Mouse (Mus musculus): Measurements from ENCODE around the gene Cyp4f17. TPM values are rescaled to one million over a fixed set of nuclear protein-coding genes. Genes with fewer than 3 reads are reported as not detected.
"Not testable (repeated sequence)": the region's sequence is repeated elsewhere in the genome, so short reads cannot be mapped to it uniquely, and the experiment has no call there.

The Cyp4f17 gene
- polyA plus RNA-seq, 2 experiments = 7.7 to 16.5 TPM

DNA sequence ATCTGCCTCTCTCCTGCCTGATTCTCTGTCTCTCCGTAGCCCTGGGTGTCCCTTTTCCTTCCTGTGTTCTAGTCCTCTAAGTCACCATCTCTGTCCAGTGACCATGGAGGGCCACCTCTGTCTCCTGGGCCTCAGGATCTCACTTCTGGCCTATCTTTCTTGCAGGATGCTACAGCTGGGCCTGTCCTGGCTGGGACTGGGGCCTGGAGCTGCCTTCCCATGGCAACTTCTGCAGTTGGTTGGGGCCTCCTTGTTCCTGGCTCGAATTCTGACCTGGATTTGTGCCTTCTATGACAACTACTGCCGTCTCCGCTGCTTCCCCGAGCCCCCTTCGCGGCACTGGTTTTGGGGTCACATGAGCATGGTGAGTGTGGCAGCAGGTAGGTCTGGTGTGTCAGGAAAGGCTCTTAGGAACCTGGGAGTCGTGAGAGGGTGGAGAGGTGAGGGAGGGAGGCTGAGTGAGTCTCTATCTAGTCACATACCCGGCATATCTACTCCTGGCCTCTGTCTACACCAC, 937 bp downstream of the Cyp4f17 start:
- Histone ChIP-seq H3K4me3 (replicated peaks; ENCODE audit: low read length) (peak overlapping the region; percentile 52), H3K9me3 (ENCODE audit: control insufficient read depth, low read length) (no peaks in the 10 kb centered on the region), H3K36me3 (ENCODE audit: control insufficient read depth, insufficient read depth, low read length) (peaks cover 7% of the 10 kb centered on the region), H3K27ac (replicated peaks; ENCODE audit: low read depth, low read length) (peak overlapping the region; percentile 78), H3K9ac (ENCODE audit: low read depth, low read length, severe bottlenecking) (peak overlapping the region; percentile 70), H3K4me1 (ENCODE audit: control insufficient read depth, insufficient read depth, low read length) (peaks cover 9% of the 10 kb centered on the region; the same call in 1 of the 2 replicates), H3K27me3 (ENCODE audit: control insufficient read depth, insufficient read depth, low read length) (no peaks in the 10 kb centered on the region), H3K4me2 (replicated peaks; ENCODE audit: low read depth, low read length, severe bottlenecking) (peak overlapping the region; percentile 78)
- no peak for ATAC-seq (ENCODE audit: low FRiP score, low read depth)
- 41% methylated on average over 9 of the region's 9 CpGs for WGBS
- TF ChIP-seq POLR2A (IDR thresholded peaks at IDR 0.05; ENCODE audit: borderline replicate concordance, extremely low read depth, insufficient read depth, insufficient read length) = no peak
- no peak for DNase-seq (ENCODE audit: low spot score)

DNA sequence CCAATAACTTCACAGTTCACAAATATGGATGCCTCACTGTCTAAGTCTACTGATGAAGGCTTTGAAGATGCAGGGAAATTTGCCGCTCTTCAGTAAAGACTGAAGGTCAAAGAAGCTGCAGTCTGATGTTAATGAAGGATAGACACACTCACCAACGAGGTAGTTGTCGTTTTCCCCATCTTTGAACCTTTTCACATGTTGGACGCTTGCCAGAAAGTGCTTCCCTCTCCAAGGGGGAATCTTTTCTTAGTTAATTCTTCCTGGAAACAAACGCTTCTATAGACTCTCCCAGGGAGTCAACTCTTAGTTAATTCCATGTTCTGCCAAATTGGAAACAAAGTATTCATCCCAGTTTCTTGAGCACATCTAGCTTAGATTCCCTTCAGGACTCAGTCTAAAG, 10.3 kb downstream of the Cyp4f17 start:
- no peak overlapping the region for H3K27ac ChIP-seq (replicated peaks; ENCODE audit: low read depth, low read length)
- H3K9me3 ChIP-seq (ENCODE audit: control insufficient read depth, low read length) = no peaks in the 10 kb centered on the region
- H3K9ac ChIP-seq (ENCODE audit: low read depth, low read length, severe bottlenecking) = no peak overlapping the region
- no peak for ATAC-seq (ENCODE audit: low FRiP score, low read depth)
- H3K36me3 ChIP-seq (ENCODE audit: control insufficient read depth, insufficient read depth, low read length) = peaks cover 19% of the 10 kb centered on the region
- no peaks in the 10 kb centered on the region for H3K27me3 ChIP-seq (ENCODE audit: control insufficient read depth, insufficient read depth, low read length)
- TF ChIP-seq POLR2A (IDR thresholded peaks at IDR 0.05; ENCODE audit: borderline replicate concordance, extremely low read depth, insufficient read depth, insufficient read length) = no peak
- no peaks in the 10 kb centered on the region for H3K4me1 ChIP-seq (ENCODE audit: control insufficient read depth, insufficient read depth, low read length)
- no peak overlapping the region for H3K4me2 ChIP-seq (replicated peaks; ENCODE audit: low read depth, low read length, severe bottlenecking)
- DNase-seq (ENCODE audit: low spot score) = no peak
- WGBS = 83% methylated on average over 5 of the region's 5 CpGs
- H3K4me3 ChIP-seq (replicated peaks; ENCODE audit: low read length) = no peak overlapping the region

DNA sequence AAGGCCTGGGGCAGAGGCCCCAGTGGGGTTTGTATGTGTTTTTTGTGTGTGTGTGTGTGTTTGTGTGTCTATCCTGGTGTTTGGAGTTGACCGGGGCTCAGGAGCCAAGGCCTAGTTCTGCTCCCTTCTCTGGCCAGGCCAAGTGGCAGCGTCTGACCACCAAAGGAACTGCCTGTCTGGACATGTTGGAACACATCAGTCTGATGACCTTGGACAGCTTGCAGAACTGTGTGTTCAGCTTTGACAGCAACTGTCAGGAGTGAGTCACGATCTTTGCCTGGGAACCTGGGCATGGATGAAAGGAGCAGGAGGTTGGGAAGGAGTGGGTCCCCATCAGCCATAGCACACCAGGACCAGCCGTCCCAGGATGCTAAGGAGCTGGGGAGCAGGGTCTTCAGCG, 16.1 kb downstream of the Cyp4f17 start:
- no peak for DNase-seq (ENCODE audit: low spot score)
- Histone ChIP-seq H3K4me3 (replicated peaks; ENCODE audit: low read length) (no peak overlapping the region), H3K9me3 (ENCODE audit: control insufficient read depth, low read length) (no peaks in the 10 kb centered on the region), H3K4me2 (replicated peaks; ENCODE audit: low read depth, low read length, severe bottlenecking) (no peak overlapping the region), H3K27me3 (ENCODE audit: control insufficient read depth, insufficient read depth, low read length) (no peaks in the 10 kb centered on the region), H3K4me1 (ENCODE audit: control insufficient read depth, insufficient read depth, low read length) (no peaks in the 10 kb centered on the region), H3K36me3 (ENCODE audit: control insufficient read depth, insufficient read depth, low read length) (peaks cover 54% of the 10 kb centered on the region), H3K27ac (replicated peaks; ENCODE audit: low read depth, low read length) (no peak overlapping the region), H3K9ac (ENCODE audit: low read depth, low read length, severe bottlenecking) (no peak overlapping the region)
- 88% methylated on average over 5 of the region's 5 CpGs for WGBS
- TF ChIP-seq POLR2A (IDR thresholded peaks at IDR 0.05; ENCODE audit: borderline replicate concordance, extremely low read depth, insufficient read depth, insufficient read length) = no peak
- ATAC-seq (ENCODE audit: low FRiP score, low read depth) = no peak

DNA sequence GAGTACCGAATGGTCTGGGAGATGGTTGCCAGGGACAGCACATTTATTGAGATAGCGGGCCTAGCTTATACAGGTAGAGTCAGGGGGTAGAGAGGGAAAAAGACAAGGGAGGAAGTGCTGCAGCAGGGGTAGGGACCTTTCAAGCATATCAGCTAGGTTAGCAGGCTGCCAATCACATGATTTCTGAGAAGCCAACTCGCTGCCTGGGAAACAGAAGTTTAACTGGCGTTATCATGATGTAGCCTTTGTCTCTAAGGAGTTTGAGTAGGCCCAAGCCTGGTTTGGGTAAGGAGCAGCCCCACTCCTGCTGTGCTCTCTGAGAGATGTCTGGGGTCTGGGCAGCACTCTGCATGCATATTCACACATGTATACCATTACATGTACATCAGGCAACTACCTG, 16.5 kb downstream of the Cyp4f17 start:
- H3K9ac ChIP-seq (ENCODE audit: low read depth, low read length, severe bottlenecking) = no peak overlapping the region
- no peak overlapping the region for H3K27ac ChIP-seq (replicated peaks; ENCODE audit: low read depth, low read length)
- H3K4me2 ChIP-seq (replicated peaks; ENCODE audit: low read depth, low read length, severe bottlenecking) = no peak overlapping the region
- no peaks in the 10 kb centered on the region for H3K9me3 ChIP-seq (ENCODE audit: control insufficient read depth, low read length)
- no peaks in the 10 kb centered on the region for H3K4me1 ChIP-seq (ENCODE audit: control insufficient read depth, insufficient read depth, low read length)
- 89% methylated on average over 4 of the region's 4 CpGs for WGBS
- no peak overlapping the region for H3K4me3 ChIP-seq (replicated peaks; ENCODE audit: low read length)
- ATAC-seq (ENCODE audit: low FRiP score, low read depth) = no peak
- DNase-seq (ENCODE audit: low spot score) = no peak
- no peaks in the 10 kb centered on the region for H3K27me3 ChIP-seq (ENCODE audit: control insufficient read depth, insufficient read depth, low read length)
- H3K36me3 ChIP-seq (ENCODE audit: control insufficient read depth, insufficient read depth, low read length) = peaks cover 57% of the 10 kb centered on the region
- TF ChIP-seq POLR2A (IDR thresholded peaks at IDR 0.05; ENCODE audit: borderline replicate concordance, extremely low read depth, insufficient read depth, insufficient read length) = no peak

- Histone ChIP-seq H3K4me2 (replicated peaks; ENCODE audit: low read depth, low read length, severe bottlenecking) (no peak overlapping the region), H3K9ac (ENCODE audit: low read depth, low read length, severe bottlenecking) (no peak overlapping the region), H3K27me3 (ENCODE audit: control insufficient read depth, insufficient read depth, low read length) (no peaks in the 10 kb centered on the region), H3K27ac (replicated peaks; ENCODE audit: low read depth, low read length) (no peak overlapping the region), H3K9me3 (ENCODE audit: control insufficient read depth, low read length) (no peaks in the 10 kb centered on the region), H3K36me3 (ENCODE audit: control insufficient read depth, insufficient read depth, low read length) (peaks cover 59% of the 10 kb centered on the region), H3K4me1 (ENCODE audit: control insufficient read depth, insufficient read depth, low read length) (no peaks in the 10 kb centered on the region), H3K4me3 (replicated peaks; ENCODE audit: low read length) (no peak overlapping the region)
- no peak for TF ChIP-seq POLR2A (IDR thresholded peaks at IDR 0.05; ENCODE audit: borderline replicate concordance, extremely low read depth, insufficient read depth, insufficient read length)
- WGBS = 86% methylated on average over 5 of the region's 5 CpGs
- ATAC-seq (ENCODE audit: low FRiP score, low read depth) = no peak
- no peak for DNase-seq (ENCODE audit: low spot score)
Measured at GRCm38 (mm10) chr17:32522816-32523215, 17.0 kb downstream of the Cyp4f17 start.

GRCm38 (mm10) chr17:32523895-32524294, 18.0 kb downstream of the Cyp4f17 start:
- WGBS = 91% methylated on average over 11 of the region's 11 CpGs
- Histone ChIP-seq H3K4me2 (replicated peaks; ENCODE audit: low read depth, low read length, severe bottlenecking) (no peak overlapping the region), H3K4me3 (replicated peaks; ENCODE audit: low read length) (no peak overlapping the region), H3K27ac (replicated peaks; ENCODE audit: low read depth, low read length) (no peak overlapping the region), H3K4me1 (ENCODE audit: control insufficient read depth, insufficient read depth, low read length) (no peaks in the 10 kb centered on the region), H3K27me3 (ENCODE audit: control insufficient read depth, insufficient read depth, low read length) (no peaks in the 10 kb centered on the region), H3K9me3 (ENCODE audit: control insufficient read depth, low read length) (no peaks in the 10 kb centered on the region), H3K36me3 (ENCODE audit: control insufficient read depth, insufficient read depth, low read length) (peaks cover 60% of the 10 kb centered on the region), H3K9ac (ENCODE audit: low read depth, low read length, severe bottlenecking) (no peak overlapping the region)
- ATAC-seq (ENCODE audit: low FRiP score, low read depth) (no peak), DNase-seq (ENCODE audit: low spot score) (no peak)
- no peak for TF ChIP-seq POLR2A (IDR thresholded peaks at IDR 0.05; ENCODE audit: borderline replicate concordance, extremely low read depth, insufficient read depth, insufficient read length)

- H3K9ac ChIP-seq (ENCODE audit: low read depth, low read length, severe bottlenecking); H3K27me3 ChIP-seq (ENCODE audit: control insufficient read depth, insufficient read depth, low read length); H3K27ac ChIP-seq (replicated peaks; ENCODE audit: low read depth, low read length); ATAC-seq (ENCODE audit: low FRiP score, low read depth); H3K4me2 ChIP-seq (replicated peaks; ENCODE audit: low read depth, low read length, severe bottlenecking); H3K9me3 ChIP-seq (ENCODE audit: control insufficient read depth, low read length); H3K4me1 ChIP-seq (ENCODE audit: control insufficient read depth, insufficient read depth, low read length); DNase-seq (ENCODE audit: low spot score); H3K4me3 ChIP-seq (replicated peaks; ENCODE audit: low read length): not testable (repeated sequence)
- peaks cover 50% of the 10 kb centered on the region for H3K36me3 ChIP-seq (ENCODE audit: control insufficient read depth, insufficient read depth, low read length)
- WGBS = 84% methylated on average over 1 of the region's 1 CpGs
Measured at GRCm38 (mm10) chr17:32526341-32526740, 20.5 kb downstream of the Cyp4f17 start.
